Mouse (Mus musculus): ENCODE measurements around the gene Gm45021.
"Not testable (repeated sequence)": the region's sequence is repeated elsewhere in the genome, so short reads cannot be mapped to it uniquely, and the experiment has no call there.

Gene Gm45021

GRCm38 (mm10) chr6:48620031-48620430 is 30.6 kb downstream of the Gm45021 start:
- DNase-seq: no peak

GRCm38 (mm10) chr6:48622186-48622843 is 32.9 kb downstream of the Gm45021 start:
- not testable (repeated sequence) for DNase-seq

GRCm38 (mm10) chr6:48623460-48623859 is 34.0 kb downstream of the Gm45021 start:
- no peak for DNase-seq

- DNase-seq: no peak
Observed at GRCm38 (mm10) chr6:48626464-48626863, 37.1 kb downstream of the Gm45021 start, which contains the start of gene AI854703. AI854703 (plus strand) TSS chr6:48626764.

- DNase-seq: peak; percentile 71
Observed at GRCm38 (mm10) chr6:48626984-48627383, 37.6 kb downstream of the Gm45021 start.

- DNase-seq: no peak
Observed at GRCm38 (mm10) chr6:48627511-48627924, 38.1 kb downstream of the Gm45021 start.

GRCm38 (mm10) chr6:48628377-48628776 is 39.0 kb downstream of the Gm45021 start:
- DNase-seq: no peak

- DNase-seq: peak; percentile 71
Observed at GRCm38 (mm10) chr6:48628808-48629660, 39.6 kb downstream of the Gm45021 start.

- DNase-seq: no peak
Observed at GRCm38 (mm10) chr6:48629661-48630034, 40.2 kb downstream of the Gm45021 start.

- DNase-seq: no peak
Observed at GRCm38 (mm10) chr6:48630831-48631230, 41.4 kb downstream of the Gm45021 start.

- DNase-seq: no peak
Observed at GRCm38 (mm10) chr6:48635105-48635504, 45.7 kb downstream of the Gm45021 start.

GRCm38 (mm10) chr6:48636515-48636914 is 47.1 kb downstream of the Gm45021 start:
- no peak for DNase-seq

- no peak for DNase-seq
Observed at GRCm38 (mm10) chr6:48637811-48638500, 48.5 kb downstream of the Gm45021 start.

- no peak for DNase-seq
Observed at GRCm38 (mm10) chr6:48638553-48638952, 49.1 kb downstream of the Gm45021 start.

GRCm38 (mm10) chr6:48641391-48641790 is 52.0 kb downstream of the Gm45021 start:
- DNase-seq: peak; percentile 4

GRCm38 (mm10) chr6:48642764-48643292 is 53.4 kb downstream of the Gm45021 start:
- peak; percentile 33 for DNase-seq

- DNase-seq: peak; percentile 86
Observed at GRCm38 (mm10) chr6:48645660-48646308, 56.4 kb downstream of the Gm45021 start.

GRCm38 (mm10) chr6:48646309-48646690 is 56.9 kb downstream of the Gm45021 start:
- DNase-seq: peak; percentile 6

- peak; percentile 91 for DNase-seq
Observed at GRCm38 (mm10) chr6:48646995-48647394, 57.6 kb downstream of the Gm45021 start, which contains the start of gene Gimap8. Gimap8 (plus strand) TSS chr6:48647234.

- DNase-seq: peak; percentile 17
Observed at GRCm38 (mm10) chr6:48647611-48648010, 58.2 kb downstream of the Gm45021 start.

GRCm38 (mm10) chr6:48648779-48649178 is 59.4 kb downstream of the Gm45021 start:
- DNase-seq: peak; percentile 5

- DNase-seq: peak; percentile 10
Observed at GRCm38 (mm10) chr6:48650041-48650440, 60.6 kb downstream of the Gm45021 start.

GRCm38 (mm10) chr6:48658721-48659120 is 69.3 kb downstream of the Gm45021 start:
- no peak for DNase-seq
